Mouse (Mus musculus): ENCODE data around the gene Cep41.

The Cep41 gene

GRCm38 (mm10) chr6:30673764-30674561, 19.6 kb downstream of the Cep41 start:
- DNase-seq = peak; percentile 53

GRCm38 (mm10) chr6:30671696-30672095, 21.9 kb downstream of the Cep41 start:
- no peak for DNase-seq

GRCm38 (mm10) chr6:30667585-30667984, 26.0 kb downstream of the Cep41 start:
- no peak for DNase-seq

- DNase-seq = no peak
These were observed 27.5 kb downstream of the Cep41 start for GRCm38 (mm10) chr6:30666043-30666442.

GRCm38 (mm10) chr6:30665296-30665695, 28.3 kb downstream of the Cep41 start:
- no peak for DNase-seq

DNA sequence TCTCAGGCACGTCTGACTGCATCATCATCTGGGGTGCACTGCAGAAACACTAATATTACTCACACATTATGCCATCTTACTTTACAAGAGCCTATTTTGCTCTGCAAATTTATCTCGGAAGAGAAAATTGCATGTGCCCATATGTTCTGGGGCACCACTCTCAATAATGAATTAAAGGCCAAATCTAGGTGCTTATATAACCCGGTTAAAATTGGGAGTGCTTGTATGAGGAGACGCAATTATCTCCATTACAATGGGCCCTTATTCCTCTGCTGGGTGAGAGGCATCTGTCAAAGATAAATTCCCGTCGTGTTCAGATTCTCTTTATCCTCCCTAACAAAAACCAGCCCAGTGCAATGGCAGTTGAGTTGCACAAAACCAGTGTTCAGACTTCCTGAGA, 28.8 kb downstream of the Cep41 start:
- no peak for DNase-seq

- DNase-seq = no peak
These were observed 34.9 kb downstream of the Cep41 start for GRCm38 (mm10) chr6:30658619-30659018.

DNA sequence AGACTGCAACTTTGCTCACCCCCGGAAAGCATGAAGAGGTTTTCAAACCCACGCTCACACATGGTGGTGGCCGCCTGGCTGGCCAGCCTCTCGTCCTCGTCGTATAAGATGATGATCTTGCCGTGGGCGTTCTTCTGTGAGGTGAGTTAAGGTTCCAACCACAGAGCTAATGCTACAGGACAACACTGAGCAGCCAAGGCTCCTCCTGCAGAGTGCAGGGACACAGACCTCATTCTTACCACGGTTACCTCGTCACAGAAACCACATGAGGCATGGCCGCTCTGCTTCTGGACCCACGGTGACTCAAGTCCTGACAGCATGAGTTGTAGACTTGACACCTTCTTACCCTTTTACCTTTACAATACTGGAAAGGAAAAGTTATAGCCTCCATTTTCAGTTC, 36.3 kb downstream of the Cep41 start:
- DNase-seq = no peak

- no peak for DNase-seq
These were observed 38.6 kb downstream of the Cep41 start for GRCm38 (mm10) chr6:30654932-30655331.

GRCm38 (mm10) chr6:30654402-30654859, 39.1 kb downstream of the Cep41 start:
- DNase-seq = no peak

- DNase-seq = no peak
These were observed 40.0 kb downstream of the Cep41 start for GRCm38 (mm10) chr6:30653518-30653917.

GRCm38 (mm10) chr6:30652425-30653188, 40.9 kb downstream of the Cep41 start:
- DNase-seq = no peak

DNA sequence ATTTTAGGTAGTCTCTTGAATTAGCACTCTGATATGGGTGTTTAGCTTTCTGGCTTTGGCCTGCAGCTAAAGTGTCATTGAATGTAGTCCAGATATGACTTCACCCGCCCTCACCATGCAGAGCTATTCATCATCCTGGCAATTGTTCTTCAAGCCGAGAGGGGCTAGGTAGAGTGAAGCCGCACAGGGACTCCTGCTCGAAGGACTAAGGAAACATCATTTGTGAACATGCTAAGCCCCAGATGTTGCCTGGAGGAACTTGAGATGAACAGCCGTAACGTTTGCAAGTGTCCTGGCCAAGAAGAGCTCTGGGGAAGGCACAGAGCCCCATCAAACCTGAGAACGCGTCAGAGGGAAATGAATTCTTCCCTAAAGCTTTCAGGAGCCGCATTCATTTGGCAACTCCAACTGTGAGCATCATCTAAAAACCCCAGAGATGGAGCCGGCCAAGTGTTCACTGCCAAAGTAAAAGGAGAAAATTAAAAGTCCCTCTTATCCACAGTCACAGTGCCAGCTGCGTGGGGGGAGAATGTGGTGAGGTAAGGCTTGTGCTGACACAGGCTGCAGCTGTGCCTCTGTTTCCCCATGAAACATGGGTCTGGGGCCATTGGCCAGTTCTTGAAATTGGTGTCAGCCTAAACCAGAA, 43.8 kb downstream of the Cep41 start:
- DNase-seq = no peak

GRCm38 (mm10) chr6:30645379-30645778, 48.2 kb downstream of the Cep41 start:
- DNase-seq = no peak

DNA sequence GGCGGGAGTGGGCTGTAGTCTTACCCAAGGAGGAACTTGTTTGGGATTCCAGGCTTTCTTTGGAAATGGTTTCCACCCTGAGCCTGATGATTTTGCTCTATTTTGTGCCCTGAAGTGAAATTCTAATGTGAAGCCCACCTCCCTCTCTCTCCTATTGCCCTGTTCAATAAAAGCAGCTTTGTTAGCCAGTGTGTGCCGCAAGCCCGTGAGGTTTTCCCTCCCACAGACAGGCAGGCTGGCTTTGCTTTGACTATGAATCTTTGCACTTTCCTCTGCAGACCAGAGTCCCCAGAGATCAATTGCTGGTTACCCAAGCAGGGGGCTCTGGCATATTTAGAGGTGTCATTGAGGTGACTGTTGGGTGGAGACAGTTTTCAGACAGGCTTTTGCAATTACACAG, 49.1 kb downstream of the Cep41 start:
- no peak for DNase-seq

DNA sequence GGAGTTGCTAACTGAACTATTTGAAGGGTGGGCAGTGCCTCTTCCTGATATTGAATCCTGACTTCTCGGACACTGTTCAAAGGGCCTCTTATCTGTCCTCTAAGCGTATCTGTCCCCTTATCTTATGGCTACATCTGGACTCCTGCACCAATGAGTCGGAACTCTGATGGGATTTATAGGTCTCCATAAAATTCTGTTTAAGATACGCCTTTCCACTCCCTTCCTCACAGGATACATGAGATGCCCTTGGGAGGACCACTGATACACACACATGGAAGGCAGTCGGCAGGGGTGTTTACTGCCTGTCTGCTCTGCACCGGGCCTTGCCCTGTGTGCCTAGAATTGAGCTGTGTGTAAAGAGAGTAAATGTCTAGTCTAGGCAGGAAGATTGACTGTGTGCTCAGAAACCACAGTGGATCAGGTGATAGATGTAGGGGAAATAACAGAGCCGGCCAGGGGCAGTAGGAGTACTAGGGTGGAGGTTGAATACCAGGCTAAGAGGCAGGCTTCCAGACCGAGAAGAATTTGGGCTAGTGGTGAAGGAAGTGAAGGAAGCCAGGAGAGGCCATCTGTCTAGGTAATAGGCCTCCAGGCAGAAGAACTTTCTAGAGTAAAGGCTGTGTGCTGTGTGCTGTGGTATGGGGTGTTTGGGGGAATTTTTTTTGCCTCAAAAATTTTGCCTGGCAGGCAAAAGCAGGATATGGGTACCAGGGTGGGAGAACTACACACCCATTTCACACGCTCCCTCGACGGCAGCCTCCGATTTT, 49.7 kb downstream of the Cep41 start:
- no peak for DNase-seq

DNA sequence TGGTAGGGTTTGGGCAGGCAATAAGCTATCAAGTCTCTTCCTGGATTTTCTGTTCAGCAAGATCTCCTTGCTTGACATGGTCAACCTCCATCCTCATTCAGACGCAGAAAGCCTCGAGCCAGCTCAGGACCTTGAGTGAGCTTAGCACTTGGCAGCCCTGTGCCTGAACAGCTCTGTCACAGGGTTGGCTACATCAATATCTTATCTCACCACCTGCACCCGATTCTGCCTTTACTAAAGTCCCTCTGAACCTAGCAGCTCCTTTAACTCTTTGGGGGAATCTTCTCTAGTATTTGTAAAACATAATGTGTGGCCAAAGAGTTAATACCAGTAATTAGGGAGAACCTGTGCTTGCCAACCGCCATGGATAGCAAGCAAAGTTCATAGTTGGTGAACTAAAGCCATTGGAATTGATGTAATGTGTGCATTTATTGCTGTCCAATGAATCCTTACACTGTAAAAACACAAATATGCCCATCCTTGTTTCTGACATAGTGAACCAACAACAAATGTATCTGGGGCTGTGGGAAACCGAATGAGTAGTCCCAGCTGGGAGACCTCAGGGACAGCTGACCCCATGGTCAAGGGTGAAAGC, 54.8 kb downstream of the Cep41 start, which contains the start of gene Cpa1:
TSS of gene Cpa1 (plus strand) at position 545 of the 595 bp plus-strand sequence.
- no peak for DNase-seq

GRCm38 (mm10) chr6:30636186-30636842, 57.2 kb downstream of the Cep41 start:
- DNase-seq = peak; percentile 21

DNA sequence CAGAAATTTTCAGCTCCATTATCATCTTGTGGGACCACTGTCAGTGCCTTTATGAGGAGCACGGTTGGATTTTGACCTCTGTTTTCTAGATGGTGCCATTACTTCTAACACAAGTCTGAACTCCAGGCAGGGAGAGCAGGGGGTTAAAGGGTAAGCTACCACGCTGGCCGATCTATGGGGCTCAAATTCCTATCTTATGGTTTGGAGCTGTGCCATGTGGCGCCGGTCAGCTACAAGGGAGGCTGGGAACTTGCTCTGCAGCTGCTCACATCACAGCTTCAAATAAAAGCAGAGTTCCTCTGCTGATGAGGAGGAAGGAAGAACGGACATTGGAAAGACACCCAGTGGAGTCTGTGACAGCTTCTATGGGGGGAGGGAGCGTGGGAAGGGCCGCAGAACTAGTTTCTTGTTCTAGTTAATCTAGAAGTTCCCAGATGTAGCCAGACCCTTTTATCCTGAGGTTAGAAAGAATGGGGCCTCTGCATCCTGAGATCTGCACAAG, 58.1 kb downstream of the Cep41 start:
- DNase-seq = no peak

- DNase-seq = no peak
These were observed 63.6 kb downstream of the Cep41 start for GRCm38 (mm10) chr6:30629989-30630388.

DNA sequence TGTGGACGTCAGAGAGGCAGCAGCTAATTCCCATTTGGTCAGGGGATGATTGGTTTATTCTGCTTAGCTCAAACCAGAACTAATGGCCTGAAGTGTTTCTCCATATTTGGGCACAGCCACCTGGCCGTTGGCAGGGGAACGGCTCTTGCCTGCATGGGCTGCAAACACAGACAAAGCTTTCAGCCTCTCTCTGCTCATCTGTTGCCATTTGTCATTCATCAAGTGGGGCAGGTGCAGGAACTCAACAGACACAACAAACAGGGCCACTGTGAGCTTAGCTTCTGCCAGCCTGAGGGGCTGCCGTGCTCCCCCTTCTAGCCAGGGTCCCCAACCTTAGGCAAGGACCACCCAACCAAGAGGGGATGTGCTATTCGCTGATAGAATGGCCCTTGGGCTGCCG, 65.4 kb downstream of the Cep41 start:
- DNase-seq = no peak

GRCm38 (mm10) chr6:30624763-30625162, 68.8 kb downstream of the Cep41 start:
- DNase-seq = no peak
